Mouse (Mus musculus) large intestine, adult 2 months (tissue): ENCODE measurements around the gene Acnat1. TPM values are rescaled to one million over a fixed set of nuclear protein-coding genes. Genes with fewer than 3 reads are reported as not detected.
"Not testable (repeated sequence)": the region's sequence is repeated elsewhere in the genome, so short reads cannot be mapped to it uniquely, and the experiment has no call there.

Experiments
- DNase-seq: peaks from one replicate; pipeline ENCODE4 v3.0.0-alpha.2; 2012; ENCODE audit warnings: low read depth, low spot score
- WGBS: fragments of 180-500 bp; shearing (Covaris S2); methylation state at CpG from one replicate; pipeline ENCODE4 v1.1.7; 2018; 5-methylcytosine and 5-hydroxymethylcytosine counted together
- polyA plus RNA-seq: library from polyadenylated mRNA; depleted of rRNA; stranded (reverse); fragments of >200 nt; gene quantifications from 2 replicates; pipeline ENCODE4 v1.2.3, GENCODE M21; 2012; rRNA removed

Gene Acnat1
- polyA plus RNA-seq, 1 experiment: 6.5 TPM

DNA sequence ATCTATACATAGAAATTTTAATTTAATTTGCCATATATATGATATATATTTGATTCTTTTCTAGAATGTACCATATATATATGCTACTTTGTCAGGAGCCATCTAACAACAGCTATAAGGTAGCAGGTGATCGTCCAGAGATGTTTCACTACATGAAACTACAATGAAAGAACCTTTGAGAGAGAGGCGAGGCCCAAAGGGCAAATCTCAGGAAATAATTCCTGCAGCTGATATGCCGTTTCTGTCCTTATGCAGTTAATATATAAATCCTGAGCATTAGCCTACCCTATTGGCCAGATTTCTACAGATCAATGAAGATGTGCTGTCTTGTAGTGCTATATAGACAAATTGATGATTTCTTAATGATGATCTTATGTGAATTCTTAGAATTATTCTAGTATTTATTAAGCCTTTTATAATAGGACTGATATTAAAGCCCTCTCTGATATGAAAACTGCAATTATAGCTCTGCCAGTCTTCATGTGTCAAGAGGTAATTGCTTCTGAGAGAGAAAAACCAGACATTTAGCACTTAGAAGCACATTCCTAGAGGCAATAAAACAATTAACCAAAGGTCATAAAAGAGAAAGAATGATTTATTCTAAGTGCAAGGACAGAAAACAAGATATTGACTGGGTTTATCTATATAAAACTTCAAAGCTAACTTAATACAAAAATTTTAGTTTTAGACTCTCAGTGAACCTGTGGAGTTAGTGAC is 4.1 kb downstream of the Acnat1 start:
- 39% methylated on average over 3 of the region's 3 CpGs for WGBS
- DNase-seq: no peak

DNA sequence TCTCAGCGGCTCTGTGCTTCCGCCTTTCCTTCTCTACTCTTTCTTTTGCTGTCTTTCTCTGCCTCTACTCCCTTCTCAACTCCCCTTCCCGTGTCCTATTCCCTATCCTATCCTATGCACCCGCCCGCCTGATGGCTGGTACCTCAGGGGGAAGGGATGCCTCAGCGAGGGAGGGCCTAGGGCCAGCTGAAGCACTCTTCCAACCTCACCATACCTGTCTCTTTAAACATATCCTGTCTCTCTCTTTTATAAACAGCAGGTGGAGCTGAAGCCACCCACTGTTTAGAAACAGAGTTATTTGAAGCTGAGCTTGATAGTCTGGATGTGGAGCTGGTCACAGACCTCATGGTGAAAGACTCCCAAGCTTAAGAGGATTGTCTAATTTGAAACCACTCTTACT is 6.4 kb downstream of the Acnat1 start:
- WGBS: 92% methylated on average over 6 of the region's 6 CpGs

GRCm38 (mm10) chr4:49456171-49456570 is 17.5 kb downstream of the Acnat1 start:
- WGBS: 80% methylated on average over 2 of the region's 2 CpGs
- DNase-seq: no peak

More for the DNA sequence above, 6.4 kb downstream of the Acnat1 start:
- no peak for DNase-seq

DNA sequence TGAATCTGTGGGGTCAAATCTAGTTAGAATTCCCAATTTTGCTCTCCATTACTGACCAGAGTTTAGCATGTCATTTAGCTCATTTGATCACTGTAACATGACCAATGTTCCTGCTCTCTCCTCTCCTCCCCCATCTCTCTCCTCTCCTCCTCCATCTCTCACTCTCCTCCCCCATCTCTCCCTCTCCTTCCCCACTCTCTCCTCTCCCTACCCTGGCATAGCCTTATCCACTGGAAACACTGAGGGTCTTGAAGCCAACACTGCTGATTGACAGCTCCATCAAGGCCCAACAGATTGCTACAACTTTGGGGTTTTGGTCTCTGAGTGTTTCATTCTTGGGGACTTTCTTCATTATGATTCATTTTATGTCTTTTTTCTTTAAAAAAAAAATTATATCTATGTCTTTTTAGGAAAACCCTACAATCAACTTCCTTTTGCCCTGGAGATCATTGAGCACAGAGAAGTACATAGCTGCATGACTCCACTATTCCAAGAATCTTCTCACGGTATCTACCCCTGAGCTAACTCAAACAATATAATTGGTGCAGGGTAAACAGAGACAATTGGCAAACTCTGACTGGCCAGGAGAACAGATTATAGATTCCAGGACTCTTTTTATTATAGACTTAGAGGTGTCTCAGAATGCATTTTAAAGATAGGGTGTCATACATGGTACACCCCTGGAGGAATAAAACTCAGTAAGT is 21.7 kb downstream of the Acnat1 start:
- no peak for DNase-seq
- WGBS: 16% methylated on average over 1 of the region's 1 CpGs

DNA sequence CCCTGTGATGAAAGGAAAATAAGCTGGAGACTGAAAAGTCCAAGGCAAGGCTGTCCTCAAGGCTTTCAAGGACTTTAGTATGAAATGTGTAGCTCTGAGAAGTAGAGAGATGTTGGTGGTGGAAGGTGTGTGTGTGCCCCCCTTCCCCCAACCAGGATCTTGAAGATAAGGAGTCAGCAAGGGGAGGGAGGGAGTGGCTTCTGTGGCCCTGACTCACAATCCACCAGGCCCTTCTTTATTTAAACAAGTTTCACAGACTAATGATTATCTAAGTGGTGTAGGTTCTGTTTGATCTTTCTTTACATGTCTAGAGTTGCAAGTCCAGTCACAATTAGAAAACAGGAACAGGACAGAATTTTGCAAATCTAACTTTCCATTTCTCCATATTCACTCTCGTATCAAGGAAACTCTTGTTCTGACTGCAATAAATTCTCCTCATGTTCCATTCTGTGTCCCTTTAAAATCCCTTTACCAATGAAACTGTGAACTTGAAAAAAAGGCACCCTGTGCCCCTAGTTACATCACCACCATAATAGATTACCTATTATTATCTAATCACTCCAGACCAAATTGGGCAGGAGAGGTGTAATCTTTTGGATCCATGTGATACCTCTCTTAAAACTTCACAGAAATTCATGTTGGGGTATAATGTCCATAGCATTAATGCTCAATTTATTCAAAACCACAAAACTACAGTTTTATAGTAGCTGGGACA is 22.4 kb downstream of the Acnat1 start:
- not testable (repeated sequence) for DNase-seq

GRCm38 (mm10) chr4:49436968-49437367 is 36.7 kb downstream of the Acnat1 start:
- WGBS: 95% methylated on average over 3 of the region's 3 CpGs
- DNase-seq: not testable (repeated sequence)

More for the DNA sequence above, 22.4 kb downstream of the Acnat1 start:
- whole genome bisulfite sequencing: 35% methylated on average over 1 of the region's 1 CpGs

- not testable (repeated sequence) for DNase-seq
- WGBS: 74% methylated on average over 2 of the region's 2 CpGs
These were observed 63.6 kb downstream of the Acnat1 start for GRCm38 (mm10) chr4:49410151-49410550.

DNA sequence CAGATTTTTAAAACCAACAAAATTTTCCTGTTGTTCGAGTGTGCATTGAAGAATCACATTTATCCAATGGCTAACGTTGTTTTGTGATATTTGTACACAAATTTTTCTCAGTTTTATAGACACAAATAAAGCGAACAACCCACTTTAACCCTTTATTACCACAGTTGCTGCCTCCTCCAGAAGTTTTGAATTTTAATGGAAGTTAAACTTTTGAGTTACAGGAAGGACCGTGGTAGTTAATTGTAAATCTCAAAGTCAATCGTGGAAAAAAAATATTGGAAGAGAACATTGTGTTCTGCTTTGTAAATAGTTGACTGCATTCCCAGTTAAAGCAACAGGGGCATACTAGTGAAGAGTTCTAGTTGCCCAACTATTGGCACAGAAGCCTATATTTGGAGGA is 65.8 kb downstream of the Acnat1 start, which contains the start of gene Acnat2:
Acnat2 (minus strand) TSS at position 195 of the 400 bp plus-strand sequence.
- WGBS: 67% methylated on average over 5 of the region's 5 CpGs
- not testable (repeated sequence) for DNase-seq

Other genes starting within 250 kb of the Acnat1 start
- gene Acnat2, start 65.8 kb downstream of the Acnat1 start, polyA plus RNA-seq: not detected in 2 replicates
- 0.52 and 0.99 TPM in 2 replicates for gene Baat, start 32.6 kb upstream of the Acnat1 start, polyA plus RNA-seq
- gene Mrpl50, start 47.2 kb upstream of the Acnat1 start, polyA plus RNA-seq: 6.1 and 6.2 TPM in 2 replicates
- gene Zfp189, start 47.3 kb upstream of the Acnat1 start, polyA plus RNA-seq: 0.20 and 0.32 TPM in 2 replicates
- 636 and 1,290 TPM in 2 replicates for gene Aldob, start 75.6 kb upstream of the Acnat1 start, polyA plus RNA-seq
- 48.5 and 62.8 TPM in 2 replicates for gene Tmem246, start 124.0 kb upstream of the Acnat1 start, polyA plus RNA-seq
- gene Rnf20, start 158.1 kb upstream of the Acnat1 start, polyA plus RNA-seq: 7.6 and 14.6 TPM in 2 replicates
- not detected in 2 replicates for gene Ppp3r2, start 208.1 kb upstream of the Acnat1 start, polyA plus RNA-seq